13 mouse cellular contexts compared by ENCODE assay signal in the genomic region with DNA sequence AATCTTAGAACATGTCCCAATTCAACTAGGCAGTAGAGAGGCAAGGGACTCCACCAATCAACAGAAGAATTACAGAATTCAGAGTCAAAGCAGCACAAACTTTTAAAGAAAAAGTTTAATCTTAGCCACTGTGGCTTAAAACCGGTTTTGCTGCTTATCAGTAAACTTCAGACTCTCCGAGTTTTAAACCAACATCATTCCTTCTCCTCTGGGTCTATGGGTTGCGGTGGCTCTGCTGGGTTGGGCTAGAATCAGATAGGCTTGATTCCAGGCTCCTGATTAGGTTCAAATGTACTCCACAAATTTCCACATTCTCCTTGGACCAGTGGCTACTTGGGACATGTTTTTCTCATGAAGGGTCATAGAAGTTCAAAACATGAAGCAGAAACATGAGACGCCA.
"Had no signal": no experiment of that assay in that cellular context is flagged by ENCODE, and none has a peak within 500 bp of the region (broad histone marks: within the 10 kb centered on the region; RNA-seq: fewer than 3 reads in every experiment).

No protein-coding gene starts in this region.

- ATAC-seq: liver, postnatal 0 days; midbrain, embryonic 13.5 days had no signal

- H3K4me3 ChIP-seq: limb, embryonic 12.5 days; liver, embryonic 13.5 days; lung, embryonic 15.5 days; midbrain, embryonic 13.5 days had no signal

- DNase-seq: layer of hippocampus, adult 9-11 months; liver; liver, embryonic 13.5 days; liver, postnatal 0 days; right cerebral cortex, adult 18-20 months; right cerebral cortex, postnatal 25 days; thymus, adult 18-20 months; thymus, postnatal 14 days had no signal

- H3K9ac ChIP-seq: limb, embryonic 12.5 days; liver, embryonic 13.5 days; liver, postnatal 0 days; lung, embryonic 15.5 days; midbrain, embryonic 13.5 days had no signal

- H3K9me3 ChIP-seq: limb, embryonic 12.5 days; liver, embryonic 13.5 days; lung, embryonic 15.5 days; midbrain, embryonic 13.5 days had no signal

- H3K27me3 ChIP-seq: lung, embryonic 15.5 days; midbrain, embryonic 13.5 days had no signal

- H3K4me1 ChIP-seq: limb, embryonic 12.5 days; liver, embryonic 13.5 days; lung, embryonic 15.5 days; midbrain, embryonic 13.5 days had no signal

- H3K27ac ChIP-seq: kidney, postnatal 0 days; limb, embryonic 12.5 days; liver, embryonic 13.5 days; lung, embryonic 15.5 days; macrophage; midbrain, embryonic 13.5 days had no signal

- H3K36me3 ChIP-seq: limb, embryonic 12.5 days; liver, embryonic 13.5 days; lung, embryonic 15.5 days; midbrain, embryonic 13.5 days had no signal

- H3K4me2 ChIP-seq: limb, embryonic 12.5 days; liver, embryonic 13.5 days; lung, embryonic 15.5 days; midbrain, embryonic 13.5 days had no signal
